Mouse (Mus musculus) megakaryocyte, adult 5-6 weeks (primary cell): ENCODE results near the gene Vmn2r86. TPM values are rescaled to one million over a fixed set of nuclear protein-coding genes. Genes with fewer than 3 reads are reported as not detected.
"Not testable (repeated sequence)": the region's sequence is repeated elsewhere in the genome, so short reads cannot be mapped to it uniquely, and the experiment has no call there.

ENCODE experiments used
- ATAC-seq: 2 replicates; pipeline ENCODE4 v1.8.0; 2016; ENCODE audit warnings: mild to moderate bottlenecking, inconsistent platforms; ENCODE audit not compliant: poor library complexity, severe bottlenecking
- total RNA-seq, 2 experiments: library from RNA; stranded (forward) in 1 of 2; stranded (reverse) in 1 of 2; fragments of 153-499, 151-499 nt in 1 of 2; fragments of 221-1000, 200-1000 nt in 1 of 2; gene quantifications; 2 replicates each; pipeline versions ENCODE4 v1.2.3 to v1.2.4; 2015 to 2017

Gene Vmn2r86
- total RNA-seq (2015): not detected in 2 replicates
- total RNA-seq (2017): not detected in 2 replicates

GRCm38 (mm10) chr10:130455950-130456349 lies at the start of gene Vmn2r86:
Gene Vmn2r86, minus strand, starts transcription at chr10:130456050.
- not testable (repeated sequence) for ATAC-seq

- ATAC-seq: no peak
These were observed 41.4 kb upstream of the Vmn2r86 start, which contains the start of gene Vmn2r87 for GRCm38 (mm10) chr10:130497296-130497695. Gene Vmn2r87, minus strand, starts transcription at chr10:130497396.

GRCm38 (mm10) chr10:130470311-130470760 lies 14.5 kb upstream of the Vmn2r86 start:
- peak; percentile 80 for ATAC-seq

GRCm38 (mm10) chr10:130444776-130445175 lies 11.1 kb downstream of the Vmn2r86 start:
- ATAC-seq: no peak

GRCm38 (mm10) chr10:130434185-130434898 lies 21.5 kb downstream of the Vmn2r86 start:
- ATAC-seq: not testable (repeated sequence)

GRCm38 (mm10) chr10:130429603-130430002 lies 26.2 kb downstream of the Vmn2r86 start, which contains the start of gene Vmn2r85:
Gene Vmn2r85, minus strand, starts transcription at chr10:130429703.
- ATAC-seq: not testable (repeated sequence)

GRCm38 (mm10) chr10:130422368-130422767 lies 33.5 kb downstream of the Vmn2r86 start:
- ATAC-seq: not testable (repeated sequence)

GRCm38 (mm10) chr10:130420401-130420800 lies 35.4 kb downstream of the Vmn2r86 start:
- ATAC-seq: no peak

GRCm38 (mm10) chr10:130419954-130420353 lies 35.9 kb downstream of the Vmn2r86 start:
- ATAC-seq: not testable (repeated sequence)

- 0 out of 2 replicates have a peak, but pooled peaks have one; percentile 11 for ATAC-seq
These were observed 39.5 kb downstream of the Vmn2r86 start for GRCm38 (mm10) chr10:130416352-130416751.

- ATAC-seq: 0 out of 2 replicates have a peak, but pooled peaks have one; percentile 34
These were observed 43.6 kb downstream of the Vmn2r86 start for GRCm38 (mm10) chr10:130412167-130412698.

GRCm38 (mm10) chr10:130394232-130394631 lies 61.6 kb downstream of the Vmn2r86 start, which contains the start of gene Vmn2r84:
Gene Vmn2r84, minus strand, starts transcription at chr10:130394332.
- no peak for ATAC-seq

Other genes with a start within 250 kb of the Vmn2r86 start
- gene Olfr827, start 241.6 kb downstream of the Vmn2r86 start, total RNA-seq (2015): not detected in 2 replicates
- not detected in 2 replicates for gene Olfr827, start 241.6 kb downstream of the Vmn2r86 start, total RNA-seq (2017)
- not detected in 2 replicates for gene Neurod4, start 175.8 kb downstream of the Vmn2r86 start, total RNA-seq (2015)
- not detected in 2 replicates for gene Neurod4, start 175.8 kb downstream of the Vmn2r86 start, total RNA-seq (2017)
- 8.2 and 18.6 TPM in 2 replicates for gene Tespa1, start 133.2 kb downstream of the Vmn2r86 start, total RNA-seq (2015)
- gene Tespa1, start 133.2 kb downstream of the Vmn2r86 start, total RNA-seq (2017): 15.5 and 32.0 TPM in 2 replicates
- gene Vmn2r84, start 61.7 kb downstream of the Vmn2r86 start, total RNA-seq (2015): not detected in 2 replicates
- gene Vmn2r84, start 61.7 kb downstream of the Vmn2r86 start, total RNA-seq (2017): not detected in 2 replicates
- not detected in 2 replicates for gene Vmn2r85, start 26.3 kb downstream of the Vmn2r86 start, total RNA-seq (2015)
- gene Vmn2r85, start 26.3 kb downstream of the Vmn2r86 start, total RNA-seq (2017): not detected in 2 replicates
- gene Vmn2r87, start 41.3 kb upstream of the Vmn2r86 start, total RNA-seq (2015): not detected in 2 replicates
- not detected in 2 replicates for gene Vmn2r87, start 41.3 kb upstream of the Vmn2r86 start, total RNA-seq (2017)